Mouse (Mus musculus) regulatory T cell (primary cell): ENCODE data around the gene Yif1a.

Source experiments
- in situ Hi-C: fragments of 300-600 bp; cut with MboI, MseI; formaldehyde crosslinking; loops from one replicate; pipeline ENCODE4 v1.15.1; 2025; ENCODE audit warnings: high pct_unique_total_duplicates

Yif1a gene

GRCm38 (mm10) chr19:5058801-5059771 is 29.3 kb upstream of the Yif1a start:
- in situ Hi-C loops: no loop called here

DNA sequence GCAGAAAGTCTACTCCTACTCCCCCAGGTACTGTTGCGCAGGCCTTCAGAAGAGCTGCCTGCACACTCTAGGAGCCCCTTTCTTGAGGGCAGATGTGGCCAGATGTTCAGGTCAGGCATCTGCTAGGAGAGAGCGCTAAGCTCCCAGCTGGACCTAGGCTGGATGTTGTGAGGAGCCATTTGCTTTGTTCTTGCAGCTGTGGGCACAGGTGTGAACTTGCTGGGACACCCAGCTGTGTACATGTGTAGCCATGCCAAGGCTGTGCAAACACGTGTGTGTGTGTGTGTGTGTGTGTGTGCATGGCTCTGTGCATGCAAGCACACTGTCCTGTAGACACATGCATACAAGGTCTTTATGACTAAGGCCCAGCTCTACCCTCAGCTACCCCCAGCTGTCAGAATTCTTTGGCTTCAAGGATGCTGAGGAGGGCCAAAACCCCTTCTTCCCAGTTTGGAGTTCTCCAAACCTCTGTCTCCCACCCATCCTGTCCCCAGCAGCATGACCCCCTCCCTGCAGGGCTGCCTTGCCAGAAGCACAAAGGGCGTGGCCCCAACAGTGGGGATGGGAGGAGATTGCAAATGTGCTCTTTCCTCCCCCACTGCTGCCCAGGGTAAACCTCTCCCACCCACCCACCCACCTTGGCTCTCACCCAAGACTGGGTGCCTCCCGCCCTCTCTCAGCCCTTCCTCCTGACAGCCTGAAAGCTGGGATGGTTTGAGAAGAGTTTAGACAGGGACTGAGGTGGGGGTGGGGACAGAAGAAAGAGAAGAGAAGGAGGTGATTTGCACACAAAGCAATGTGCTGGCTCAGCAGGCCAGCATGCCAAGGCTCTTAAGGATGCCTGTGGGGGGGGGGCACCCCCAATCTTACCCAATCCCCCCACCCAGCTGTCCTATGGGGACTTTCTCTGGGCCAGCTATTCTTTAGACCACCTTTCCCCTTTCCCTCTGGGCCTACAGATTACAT is 27.7 kb upstream of the Yif1a start:
- in situ Hi-C loops: no loop called here

DNA sequence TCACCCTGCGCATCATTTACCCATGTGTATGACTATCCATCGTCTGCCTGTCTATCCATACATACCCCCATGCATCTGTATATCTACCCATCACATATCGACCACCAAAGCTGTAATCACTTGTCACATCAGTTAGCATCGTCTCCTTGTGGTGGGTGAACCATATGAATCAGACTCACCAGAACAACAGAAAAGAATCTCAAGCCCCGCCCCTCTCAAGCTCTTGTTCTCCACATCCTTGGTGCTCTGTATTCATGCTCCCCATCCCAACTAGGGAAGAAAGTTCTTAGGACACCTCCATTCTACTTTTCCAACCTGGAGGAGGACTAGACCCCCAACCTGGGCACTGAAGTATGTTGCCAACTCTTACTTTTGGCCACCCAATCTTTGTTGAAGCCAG is 26.3 kb upstream of the Yif1a start:
- in situ Hi-C loops: no loop called here

DNA sequence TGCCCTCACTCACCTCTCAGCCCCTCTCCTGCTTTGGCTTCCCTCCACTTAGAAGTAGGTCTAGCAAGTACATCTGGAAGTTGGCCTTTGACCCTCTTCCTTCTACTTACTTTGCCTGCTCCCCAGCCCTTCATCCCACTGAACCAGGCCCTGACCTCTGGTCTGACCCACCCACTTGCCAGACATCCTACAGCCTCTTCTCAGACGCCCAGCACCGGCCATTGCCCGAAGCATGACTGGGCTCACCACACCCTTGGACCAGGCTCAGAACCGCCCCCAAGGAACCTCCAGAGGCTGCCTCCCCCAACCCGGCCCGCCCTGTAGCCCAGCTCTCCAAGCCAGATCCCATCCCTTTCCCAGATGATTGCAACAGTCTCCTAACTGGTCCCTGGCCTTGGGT is 25.9 kb upstream of the Yif1a start:
- in situ Hi-C loops: no loop called here

GRCm38 (mm10) chr19:5065104-5065503 is 23.2 kb upstream of the Yif1a start:
- in situ Hi-C loops: no loop called here

GRCm38 (mm10) chr19:5067040-5067799 is 21.1 kb upstream of the Yif1a start:
- in situ Hi-C loops: no loop called here

GRCm38 (mm10) chr19:5067867-5068569 is 20.3 kb upstream of the Yif1a start, which contains the start of gene Cd248:
Cd248 (plus strand) TSS chr19:5068078.
- in situ Hi-C loops: no loop called here

DNA sequence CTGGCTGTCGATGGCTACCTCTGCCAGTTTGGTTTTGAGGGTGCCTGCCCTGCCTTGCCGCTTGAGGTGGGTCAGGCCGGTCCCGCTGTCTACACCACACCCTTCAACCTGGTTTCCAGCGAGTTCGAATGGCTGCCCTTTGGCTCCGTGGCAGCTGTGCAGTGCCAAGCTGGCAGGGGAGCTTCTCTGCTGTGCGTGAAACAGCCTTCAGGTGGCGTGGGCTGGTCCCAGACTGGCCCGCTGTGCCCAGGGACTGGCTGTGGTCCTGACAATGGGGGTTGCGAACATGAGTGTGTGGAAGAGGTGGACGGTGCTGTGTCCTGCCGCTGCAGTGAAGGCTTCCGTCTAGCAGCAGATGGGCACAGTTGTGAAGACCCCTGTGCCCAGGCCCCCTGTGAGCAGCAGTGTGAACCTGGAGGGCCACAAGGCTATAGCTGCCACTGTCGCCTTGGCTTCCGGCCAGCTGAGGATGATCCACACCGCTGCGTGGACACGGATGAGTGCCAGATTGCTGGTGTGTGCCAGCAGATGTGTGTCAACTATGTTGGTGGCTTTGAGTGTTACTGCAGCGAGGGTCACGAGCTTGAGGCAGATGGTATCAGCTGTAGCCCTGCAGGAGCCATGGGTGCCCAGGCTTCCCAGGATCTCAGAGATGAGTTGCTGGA is 19.6 kb upstream of the Yif1a start:
- in situ Hi-C loops: no loop called here

DNA sequence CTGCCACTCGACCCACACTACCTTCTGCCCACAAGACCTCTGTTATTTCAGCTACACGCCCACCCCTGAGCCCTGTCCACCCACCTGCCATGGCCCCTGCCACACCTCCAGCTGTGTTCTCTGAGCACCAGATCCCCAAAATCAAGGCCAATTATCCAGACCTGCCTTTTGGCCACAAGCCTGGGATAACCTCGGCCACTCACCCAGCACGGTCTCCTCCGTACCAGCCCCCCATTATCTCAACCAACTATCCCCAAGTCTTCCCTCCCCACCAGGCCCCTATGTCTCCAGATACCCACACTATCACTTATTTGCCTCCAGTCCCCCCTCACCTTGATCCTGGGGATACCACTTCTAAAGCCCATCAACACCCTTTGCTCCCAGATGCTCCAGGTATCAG is 18.9 kb upstream of the Yif1a start:
- in situ Hi-C loops: no loop called here

DNA sequence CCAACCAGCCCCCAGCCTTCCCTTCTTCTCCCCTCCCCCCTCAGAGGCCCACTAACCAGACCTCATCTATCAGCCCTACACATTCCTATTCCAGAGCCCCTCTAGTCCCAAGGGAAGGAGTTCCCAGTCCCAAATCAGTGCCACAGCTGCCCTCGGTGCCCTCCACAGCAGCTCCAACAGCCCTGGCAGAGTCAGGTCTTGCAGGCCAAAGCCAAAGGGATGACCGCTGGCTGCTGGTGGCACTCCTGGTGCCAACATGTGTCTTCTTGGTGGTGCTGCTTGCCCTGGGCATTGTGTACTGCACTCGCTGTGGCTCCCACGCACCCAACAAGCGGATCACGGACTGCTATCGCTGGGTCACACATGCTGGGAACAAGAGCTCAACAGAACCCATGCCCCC is 18.4 kb upstream of the Yif1a start:
- in situ Hi-C loops: no loop called here

GRCm38 (mm10) chr19:5071077-5071476 is 17.3 kb upstream of the Yif1a start:
- in situ Hi-C loops: no loop called here

- in situ Hi-C loops: no loop called here
These were observed 16.6 kb upstream of the Yif1a start for GRCm38 (mm10) chr19:5071545-5072369.

- in situ Hi-C loops: no loop called here
These were observed 15.8 kb upstream of the Yif1a start for GRCm38 (mm10) chr19:5072389-5073019.

- in situ Hi-C loops: no loop called here
These were observed 15.3 kb upstream of the Yif1a start for GRCm38 (mm10) chr19:5073028-5073427.

DNA sequence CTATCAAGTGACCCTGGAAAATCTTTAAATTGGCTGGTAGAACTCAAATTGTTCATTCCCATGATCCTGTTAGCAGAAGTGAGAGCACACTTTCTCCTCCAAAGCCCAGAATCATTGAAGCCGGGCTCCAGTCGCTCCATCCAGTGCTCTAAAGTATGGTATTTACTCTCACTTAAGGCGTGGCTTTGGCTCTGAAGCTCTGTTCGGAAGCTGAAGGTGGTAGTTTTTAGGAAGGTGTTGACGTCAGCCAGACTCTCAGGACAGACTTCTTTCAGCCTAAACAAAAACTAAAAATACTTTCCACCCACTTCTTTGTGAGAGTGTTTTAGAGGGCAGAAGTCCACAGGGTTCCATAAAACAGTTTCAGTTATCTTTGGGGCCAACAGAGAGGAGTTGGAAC is 14.8 kb upstream of the Yif1a start:
- in situ Hi-C loops: no loop called here

DNA sequence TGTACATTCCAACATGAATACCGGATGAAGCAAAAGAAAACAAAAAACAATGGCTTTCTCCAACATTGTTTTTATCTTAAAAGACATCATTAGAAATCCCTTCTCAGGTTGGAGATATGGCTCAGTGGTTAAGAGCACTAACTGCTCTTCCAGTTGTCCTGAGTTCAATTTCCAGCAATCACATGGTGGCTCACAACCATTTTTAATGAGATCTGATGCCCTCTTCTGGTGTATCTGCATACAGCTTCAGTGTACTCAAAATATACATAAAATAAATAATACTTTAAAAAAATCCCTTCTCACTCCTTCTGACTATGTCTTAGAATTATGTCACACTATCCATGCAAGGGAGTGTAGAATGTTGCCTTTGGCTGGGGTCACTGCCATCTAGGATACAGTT is 9.1 kb upstream of the Yif1a start:
- in situ Hi-C loops: loop anchor here (5.0 kb wide), 1 partner anchor 52 kb away; no protein-coding TSS in a partner anchor

DNA sequence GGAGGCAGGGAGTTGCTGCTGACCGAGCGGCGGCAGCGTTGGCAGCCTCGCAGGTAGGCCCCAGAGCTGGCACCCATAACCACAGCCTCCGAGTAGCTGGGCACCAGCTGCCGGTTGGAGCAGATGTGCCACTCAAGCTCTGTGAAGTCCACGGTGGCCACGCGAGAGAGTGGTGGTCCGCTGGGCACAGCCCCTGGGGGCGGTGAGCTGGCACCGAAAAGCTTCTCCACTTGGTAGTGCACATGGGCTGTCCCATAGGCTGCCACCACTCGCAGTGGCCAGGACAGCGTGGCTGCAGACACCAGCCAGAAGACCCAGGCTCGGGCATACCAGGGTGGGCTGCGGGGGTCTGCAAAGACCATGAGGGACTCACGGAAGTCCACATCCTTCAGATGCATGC is 6.3 kb upstream of the Yif1a start:
- in situ Hi-C loops: no loop called here

DNA sequence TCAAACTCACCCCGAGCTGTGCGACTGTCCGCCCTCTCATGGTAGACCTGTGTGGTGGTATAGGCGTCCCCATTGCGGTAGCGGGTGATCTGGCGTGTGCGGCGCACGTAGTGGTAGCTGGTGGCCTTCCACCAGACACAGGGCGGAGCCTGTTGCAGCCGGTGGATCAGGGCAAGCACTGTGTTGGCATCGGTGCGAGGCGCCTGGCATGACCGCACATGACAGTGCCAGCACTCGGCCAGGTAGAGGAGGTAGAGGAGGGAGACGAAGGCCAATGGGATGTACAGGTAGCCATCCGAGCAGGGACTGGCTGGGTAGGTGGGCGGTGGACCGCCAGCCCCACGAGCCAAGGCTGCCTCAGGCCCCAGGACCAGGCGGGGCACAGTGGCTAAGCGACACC is 5.7 kb upstream of the Yif1a start:
- in situ Hi-C loops: no loop called here
